Mouse (Mus musculus) kidney, embryonic 16.5 days (tissue): ENCODE results near the gene Rad51c. TPM values are rescaled to one million over a fixed set of nuclear protein-coding genes. Genes with fewer than 3 reads are reported as not detected.
"Not testable (repeated sequence)": the region's sequence is repeated elsewhere in the genome, so short reads cannot be mapped to it uniquely, and the experiment has no call there.

ENCODE experiments used
- ATAC-seq: fragments of 200-750 bp; cut with Nextera tagmentation; 2 replicates; pipeline ENCODE4 v1.8.0; 2017; ENCODE audit warnings: moderate TSS enrichment; ENCODE audit not compliant: low FRiP score, low TSS enrichment
- H3K27ac ChIP-seq: fragments of 300-500 bp; sonication (generic); 2 replicates; pipeline ENCODE4 v1.5.1; 2014; ENCODE audit warnings: low read length
- H3K27me3 ChIP-seq: fragments of 300-500 bp; sonication (generic); 2 replicates; pipeline ENCODE4 v1.6.1; 2014; ENCODE audit warnings: low read length, control low read depth, mixed read lengths; ENCODE audit not compliant: insufficient read depth
- H3K36me3 ChIP-seq: fragments of 300-500 bp; sonication (generic); 2 replicates; pipeline ENCODE4 v1.6.1; 2014; ENCODE audit warnings: low read length, control low read depth, mixed read lengths; ENCODE audit not compliant: insufficient read depth
- H3K4me1 ChIP-seq: fragments of 300-500 bp; sonication (generic); 2 replicates; pipeline ENCODE4 v1.6.1; 2014; ENCODE audit warnings: low read length, control low read depth, mixed read lengths; ENCODE audit not compliant: insufficient read depth
- H3K4me2 ChIP-seq: fragments of 300-500 bp; sonication (generic); replicated peaks from 2 replicates; pipeline ENCODE4 v1.6.1; 2014; ENCODE audit warnings: low read depth, low read length
- H3K4me3 ChIP-seq: fragments of 300-500 bp; sonication (generic); 2 replicates; pipeline ENCODE4 v1.5.1; 2014; ENCODE audit warnings: mild to moderate bottlenecking, low read length
- H3K9ac ChIP-seq: fragments of 300-500 bp; sonication (generic); replicated peaks from 2 replicates; pipeline ENCODE4 v1.6.1; 2014; ENCODE audit warnings: low read length
- H3K9me3 ChIP-seq: fragments of 300-500 bp; sonication (generic); 2 replicates; pipeline ENCODE4 v1.6.1; 2016; ENCODE audit warnings: low read length, control low read depth
- WGBS: fragments of 180-500 bp; shearing (Covaris S2); extraction: QIAGEN DNeasy Blood & Tissue Kit; methylation state at CpG from one replicate; pipeline ENCODE4 v1.1.7; 2014; 5-methylcytosine and 5-hydroxymethylcytosine counted together
- polyA plus RNA-seq: library from polyadenylated mRNA; unstranded; fragments of >200 nt; fragmentation: Nextera tagmentation; extraction: Ambion mirVana; gene quantifications from 2 replicates; pipeline ENCODE4 v1.2.1, GENCODE M21; 2015

Gene Rad51c
- polyA plus RNA-seq = 7.9 and 8.7 TPM in 2 replicates

- H3K9ac ChIP-seq = peak within 1 kb of the TSS; percentile 68
- H3K27ac ChIP-seq = peak within 1 kb of the TSS; percentile 86
- 70% methylated on average over 27 of the region's 27 CpGs for WGBS
- ATAC-seq = peak; percentile 56
- no peaks in the 10 kb centered on the region for H3K9me3 ChIP-seq
- no peaks in the 10 kb centered on the region for H3K36me3 ChIP-seq
- 0 out of 2 replicates have a peak, but pooled peaks cover 4% of the 10 kb centered on the region for H3K4me1 ChIP-seq
- peak within 1 kb of the TSS; percentile 58 for H3K4me2 ChIP-seq
- peak within 1 kb of the TSS; percentile 57 for H3K4me3 ChIP-seq
- no peaks in the 10 kb centered on the region for H3K27me3 ChIP-seq
These were observed at the start of gene Rad51c, which contains the start of gene Tex14 for GRCm38 (mm10) chr11:87404876-87405275. Rad51c (minus strand) TSS chr11:87404954. Tex14 (plus strand) TSS chr11:87405065.

DNA sequence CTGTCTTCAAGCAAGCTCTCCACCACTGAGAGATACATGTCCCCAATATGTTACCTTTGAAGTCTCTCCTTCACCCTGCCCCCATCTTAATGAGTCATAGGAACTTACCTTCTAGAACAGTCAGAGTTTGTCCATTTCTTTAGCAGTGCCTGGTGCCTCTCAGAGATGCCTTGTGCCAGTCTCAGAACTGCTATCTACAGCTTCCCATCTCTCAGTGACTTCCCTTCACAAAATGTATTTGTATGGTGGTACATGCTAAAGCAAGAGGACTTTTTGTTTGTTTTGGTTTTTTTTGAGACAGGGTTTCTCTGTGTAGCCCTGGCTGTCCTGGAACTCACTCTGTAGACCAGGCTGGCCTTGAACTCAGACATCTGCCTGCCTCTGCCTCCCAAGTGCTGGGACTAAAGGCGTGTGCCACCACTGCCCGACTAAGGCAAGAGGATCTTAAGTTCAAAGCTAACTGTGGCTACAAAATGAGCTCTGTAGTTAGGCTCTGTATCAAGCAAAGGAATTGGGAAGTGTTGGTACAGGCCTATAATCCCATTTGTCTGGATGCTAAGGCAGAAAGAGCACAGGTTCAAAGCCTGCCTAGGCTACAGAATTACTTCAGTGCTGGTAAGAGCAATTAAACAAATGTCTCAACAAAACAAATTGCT, 49.4 kb upstream of the Rad51c start:
- Histone ChIP-seq H3K4me1 (peaks cover 11% of the 10 kb centered on the region), H3K4me2 (no peak overlapping the region), H3K27me3 (no peaks in the 10 kb centered on the region), H3K36me3 (no peaks in the 10 kb centered on the region), H3K9me3 (no peaks in the 10 kb centered on the region), H3K9ac (no peak overlapping the region), H3K4me3 (no peak overlapping the region), H3K27ac (no peak overlapping the region)
- no peak for ATAC-seq
- 88% methylated on average over 2 of the region's 2 CpGs for WGBS

- Histone ChIP-seq H3K4me3 (no peak overlapping the region), H3K4me1 (peaks cover 11% of the 10 kb centered on the region), H3K4me2 (peak overlapping the region; percentile 23), H3K9me3 (no peaks in the 10 kb centered on the region), H3K9ac (no peak overlapping the region), H3K36me3 (no peaks in the 10 kb centered on the region), H3K27ac (peak overlapping the region; percentile 15; the same call in 1 of the 2 replicates), H3K27me3 (no peaks in the 10 kb centered on the region)
- ATAC-seq = no peak
- WGBS = 9% methylated on average over 13 of the region's 13 CpGs
These were observed 48.7 kb upstream of the Rad51c start for GRCm38 (mm10) chr11:87453216-87454034.

DNA sequence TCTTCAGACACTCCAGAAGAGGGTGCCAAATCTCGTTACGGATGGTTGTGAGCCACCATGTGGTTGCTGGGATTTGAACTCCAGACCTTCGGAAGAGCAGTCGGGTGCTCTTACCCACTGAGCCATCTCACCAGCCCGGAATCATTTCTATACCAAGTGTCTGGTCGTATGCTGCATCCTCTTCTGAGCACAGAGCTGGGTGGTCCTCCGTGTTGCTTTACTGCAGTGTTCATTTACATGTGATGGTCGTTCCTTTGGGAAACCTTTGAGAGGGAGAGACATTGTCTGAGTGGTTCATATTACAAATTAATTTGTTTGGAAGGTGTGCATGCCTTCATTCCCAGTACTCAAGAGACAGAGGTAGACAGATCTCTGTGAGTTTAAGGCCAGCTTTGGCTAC, 48.0 kb upstream of the Rad51c start:
- ATAC-seq, H3K9me3 ChIP-seq, H3K36me3 ChIP-seq, H3K4me3 ChIP-seq, H3K9ac ChIP-seq, H3K27me3 ChIP-seq: not testable (repeated sequence)
- WGBS = 62% methylated on average over 6 of the region's 8 CpGs
- Histone ChIP-seq H3K27ac (peak overlapping the region; percentile 15; the same call in 1 of the 2 replicates), H3K4me1 (peaks cover 12% of the 10 kb centered on the region), H3K4me2 (peak overlapping the region; percentile 23; the same call in 1 of the 2 replicates)

- H3K9me3 ChIP-seq, H3K9ac ChIP-seq, H3K36me3 ChIP-seq, H3K4me3 ChIP-seq, ATAC-seq, H3K27ac ChIP-seq, H3K4me2 ChIP-seq, H3K27me3 ChIP-seq: not testable (repeated sequence)
- 56% methylated on average over 5 of the region's 5 CpGs for WGBS
- H3K4me1 ChIP-seq = peaks cover 18% of the 10 kb centered on the region
These were observed 45.1 kb upstream of the Rad51c start for GRCm38 (mm10) chr11:87449847-87450246.

DNA sequence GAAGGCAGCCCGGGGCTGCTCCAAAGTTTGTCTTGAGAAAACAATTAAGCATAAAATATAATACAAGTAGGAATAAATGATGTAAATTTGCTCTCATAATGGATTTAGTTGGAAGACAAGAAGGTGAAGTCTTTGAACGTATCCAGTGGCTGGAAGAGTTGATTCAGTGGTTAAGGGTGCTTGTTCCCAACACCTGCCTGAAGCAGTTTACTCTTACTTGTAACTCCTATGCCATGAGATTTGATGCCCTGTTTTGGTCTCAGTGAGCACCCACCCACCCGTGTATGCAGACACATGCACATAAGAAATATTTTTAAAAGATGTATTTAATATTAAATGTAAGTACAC, 44.4 kb upstream of the Rad51c start:
- H3K4me2 ChIP-seq = no peak overlapping the region
- WGBS = 8% methylated on average over 3 of the region's 3 CpGs
- no peaks in the 10 kb centered on the region for H3K27me3 ChIP-seq
- no peak overlapping the region for H3K4me3 ChIP-seq
- H3K9ac ChIP-seq = no peak overlapping the region
- peak overlapping the region; percentile 74 for H3K27ac ChIP-seq
- no peak for ATAC-seq
- H3K36me3 ChIP-seq = no peaks in the 10 kb centered on the region
- peaks cover 21% of the 10 kb centered on the region for H3K4me1 ChIP-seq
- H3K9me3 ChIP-seq = no peaks in the 10 kb centered on the region

DNA sequence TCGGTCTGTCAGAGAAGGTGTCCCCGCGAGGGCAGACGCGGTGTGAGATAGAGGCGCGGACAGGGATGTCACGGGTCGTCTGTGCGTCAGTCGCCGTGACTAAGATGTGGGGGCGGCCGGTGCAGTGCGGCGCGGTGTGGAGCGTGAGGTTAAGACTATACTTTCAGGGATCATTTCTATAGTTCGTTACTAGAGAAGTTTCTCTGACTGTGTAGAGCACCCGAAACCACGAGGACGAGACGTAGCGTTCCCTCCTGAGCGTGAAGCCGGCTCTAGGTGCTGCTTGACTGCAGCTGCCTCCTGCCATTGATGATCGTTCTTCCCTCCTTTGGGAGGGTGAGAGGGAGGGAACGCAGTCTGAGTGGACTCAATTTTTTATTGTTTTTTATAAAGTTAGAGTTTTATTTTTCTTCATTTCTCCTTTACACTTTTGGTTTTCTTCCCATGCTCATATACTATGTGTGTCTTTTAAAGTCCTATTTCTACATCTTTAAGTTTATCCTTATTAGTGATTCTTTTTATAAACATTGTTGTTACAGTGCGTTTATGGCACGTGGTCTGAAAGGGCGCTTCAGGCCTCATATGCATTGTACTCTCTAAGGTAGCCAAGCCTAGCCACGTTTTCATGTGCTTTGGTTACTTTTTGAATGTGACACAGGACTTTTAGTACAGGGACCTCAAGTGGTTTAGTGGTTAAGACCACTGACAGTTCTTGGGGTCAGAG, 43.9 kb upstream of the Rad51c start:
- H3K4me2 ChIP-seq = 0 out of 2 replicates have a peak overlapping the region, but pooled peaks have one; percentile 63
- ATAC-seq = peak; percentile 96
- H3K9ac ChIP-seq, H3K36me3 ChIP-seq, H3K4me3 ChIP-seq, H3K9me3 ChIP-seq, H3K27me3 ChIP-seq: not testable (repeated sequence)
- peaks cover 18% of the 10 kb centered on the region for H3K4me1 ChIP-seq
- WGBS = under 1% methylated on average over 6 of the region's 32 CpGs
- peak overlapping the region; percentile 74 for H3K27ac ChIP-seq

GRCm38 (mm10) chr11:87448081-87448475, 43.3 kb upstream of the Rad51c start:
- H3K36me3 ChIP-seq, H3K9me3 ChIP-seq, H3K27me3 ChIP-seq, H3K27ac ChIP-seq: not testable (repeated sequence)
- under 1% methylated on average over 30 of the region's 34 CpGs for WGBS
- Histone ChIP-seq H3K9ac (peak overlapping the region; percentile 61; the same call in 1 of the 2 replicates), H3K4me3 (peak overlapping the region; percentile 43), H3K4me1 (peaks cover 14% of the 10 kb centered on the region), H3K4me2 (peak overlapping the region; percentile 63)
- peak; percentile 96 for ATAC-seq

GRCm38 (mm10) chr11:87447429-87447828, 42.7 kb upstream of the Rad51c start:
- H3K4me2 ChIP-seq = no peak overlapping the region
- H3K4me1 ChIP-seq = peaks cover 12% of the 10 kb centered on the region
- H3K9ac ChIP-seq = no peak overlapping the region
- no peaks in the 10 kb centered on the region for H3K36me3 ChIP-seq
- H3K4me3 ChIP-seq = no peak overlapping the region
- H3K27ac ChIP-seq = no peak overlapping the region
- H3K27me3 ChIP-seq = no peaks in the 10 kb centered on the region
- no peaks in the 10 kb centered on the region for H3K9me3 ChIP-seq
- ATAC-seq = no peak
